Mouse (Mus musculus): ENCODE results near the gene Nfkbie.

Nfkbie gene

DNA sequence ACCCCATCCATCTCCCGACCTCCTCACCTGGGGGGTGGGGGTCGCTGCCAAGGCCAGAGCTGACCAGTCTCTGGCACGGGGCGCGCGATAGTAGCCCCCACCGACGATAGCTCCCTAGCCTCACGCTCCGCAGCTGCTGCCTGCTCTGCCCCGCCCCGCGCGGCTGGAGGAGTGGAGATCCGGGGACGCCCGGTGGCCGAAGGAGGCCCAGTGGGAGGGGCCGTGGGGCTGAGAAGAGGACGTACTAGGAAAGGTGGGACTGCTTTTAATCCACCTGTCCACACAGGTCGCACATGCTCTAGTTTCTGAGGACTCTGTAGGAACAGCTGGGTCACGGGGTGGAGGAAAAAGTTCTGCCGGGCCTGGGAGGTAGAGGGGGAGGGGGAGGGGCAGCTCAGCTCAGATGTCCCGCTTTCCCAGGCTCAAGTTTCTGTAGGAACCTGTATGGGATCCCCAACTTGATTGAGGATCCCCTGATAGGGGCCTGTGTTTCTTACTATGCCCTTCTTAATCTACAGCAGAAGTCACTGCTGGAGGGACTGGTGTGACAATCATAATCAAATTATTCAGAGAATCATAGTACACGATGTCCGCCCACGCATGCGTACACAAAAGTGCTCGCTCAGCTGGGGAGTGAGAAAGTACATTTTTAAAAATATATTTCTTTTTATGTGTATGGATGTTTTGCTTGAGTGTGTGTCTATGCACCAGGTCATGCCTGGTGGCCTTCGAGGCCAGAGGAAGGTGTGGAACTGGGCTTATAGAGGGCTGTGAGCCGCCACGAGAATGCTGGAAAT lies 44.1 kb downstream of the Nfkbie start, which contains the start of gene Slc29a1:
Gene Slc29a1, minus strand, starts transcription at position 161 of the 797 bp plus-strand sequence.
- peak in 1 of 2 experiments; percentile 33 for DNase-seq

DNA sequence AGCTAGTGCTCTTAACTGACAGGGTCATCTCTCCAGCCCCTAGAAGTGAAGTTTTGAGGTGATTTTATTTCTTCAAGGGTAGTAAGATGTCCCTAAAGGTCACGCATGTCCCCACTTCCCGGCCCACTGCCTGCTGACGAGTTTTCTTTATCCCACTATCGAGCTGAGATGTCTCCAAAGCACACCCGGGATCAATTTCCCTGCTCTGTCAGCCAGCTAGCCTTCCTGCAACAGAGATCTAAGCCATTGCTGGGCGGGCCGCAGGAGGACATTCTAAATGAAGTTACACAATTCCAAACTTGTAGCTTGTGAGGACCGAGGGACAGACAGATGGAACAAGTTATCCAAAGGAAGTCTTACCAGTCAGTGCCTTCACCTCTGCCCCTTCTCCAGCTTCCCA lies 44.8 kb downstream of the Nfkbie start:
- DNase-seq = no peak

DNA sequence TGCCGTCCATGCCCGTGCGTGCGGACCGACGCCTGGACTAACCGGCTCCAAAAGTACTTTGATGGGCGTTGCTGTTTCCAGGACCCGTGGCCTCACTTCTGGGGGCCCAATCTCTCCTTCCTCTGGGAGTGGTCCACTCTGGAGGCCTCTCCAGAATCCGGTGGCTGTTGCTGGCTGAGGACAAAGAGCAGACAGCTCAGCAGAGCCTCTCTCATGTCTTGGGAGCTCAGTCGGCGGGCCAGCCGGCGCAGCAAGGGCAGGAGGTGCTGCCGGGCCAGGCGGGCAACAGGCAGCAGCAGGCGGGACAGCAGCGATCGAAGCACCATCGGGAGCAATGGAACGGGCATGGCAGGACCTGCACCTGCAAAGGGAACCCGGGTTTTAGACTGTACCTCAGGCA lies 45.8 kb downstream of the Nfkbie start:
- no peak for DNase-seq

DNA sequence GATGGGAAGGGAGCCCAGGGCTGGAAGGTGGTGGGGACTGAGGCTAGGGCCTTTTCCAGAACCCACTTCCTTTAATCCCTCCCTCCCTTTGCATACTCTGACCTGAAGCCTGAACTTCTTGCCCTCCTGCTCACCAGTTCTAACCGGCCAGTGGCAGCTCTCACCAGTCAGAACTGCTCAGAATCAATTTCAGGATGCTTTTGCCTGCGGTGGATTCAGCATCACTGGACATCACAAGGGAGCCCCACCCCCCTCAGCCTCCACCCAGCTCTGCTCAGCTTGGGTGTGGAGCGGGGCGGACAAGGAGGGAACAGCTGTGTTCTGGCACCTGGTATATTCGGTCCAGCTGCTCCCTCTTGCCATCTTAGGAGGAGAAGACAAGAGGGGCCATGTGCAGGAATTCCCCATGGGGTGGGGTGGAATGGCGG lies 46.4 kb downstream of the Nfkbie start, which contains the start of gene Mymx:
Gene Mymx, minus strand, starts transcription at position 226 of the 428 bp plus-strand sequence.
- no peak for DNase-seq

DNA sequence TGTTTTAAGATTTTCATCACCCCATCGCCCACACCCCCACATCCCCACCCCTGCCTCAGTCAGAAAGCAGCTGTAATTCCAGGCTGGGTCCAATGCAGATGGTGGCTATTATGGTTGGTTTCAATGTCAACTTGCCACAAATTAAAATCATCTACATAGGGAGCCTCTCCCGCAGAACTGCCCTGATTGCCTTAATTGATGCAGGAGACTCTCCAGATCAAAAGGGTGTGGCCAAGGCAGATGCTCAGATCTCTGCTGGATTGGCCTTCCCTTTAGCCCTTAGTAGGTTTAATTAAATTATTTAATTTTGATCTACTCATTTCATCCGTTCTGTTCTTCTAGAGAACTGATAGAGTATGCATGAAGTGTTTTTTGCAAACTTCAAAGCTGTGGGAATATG lies 47.5 kb downstream of the Nfkbie start:
- DNase-seq = no peak

DNA sequence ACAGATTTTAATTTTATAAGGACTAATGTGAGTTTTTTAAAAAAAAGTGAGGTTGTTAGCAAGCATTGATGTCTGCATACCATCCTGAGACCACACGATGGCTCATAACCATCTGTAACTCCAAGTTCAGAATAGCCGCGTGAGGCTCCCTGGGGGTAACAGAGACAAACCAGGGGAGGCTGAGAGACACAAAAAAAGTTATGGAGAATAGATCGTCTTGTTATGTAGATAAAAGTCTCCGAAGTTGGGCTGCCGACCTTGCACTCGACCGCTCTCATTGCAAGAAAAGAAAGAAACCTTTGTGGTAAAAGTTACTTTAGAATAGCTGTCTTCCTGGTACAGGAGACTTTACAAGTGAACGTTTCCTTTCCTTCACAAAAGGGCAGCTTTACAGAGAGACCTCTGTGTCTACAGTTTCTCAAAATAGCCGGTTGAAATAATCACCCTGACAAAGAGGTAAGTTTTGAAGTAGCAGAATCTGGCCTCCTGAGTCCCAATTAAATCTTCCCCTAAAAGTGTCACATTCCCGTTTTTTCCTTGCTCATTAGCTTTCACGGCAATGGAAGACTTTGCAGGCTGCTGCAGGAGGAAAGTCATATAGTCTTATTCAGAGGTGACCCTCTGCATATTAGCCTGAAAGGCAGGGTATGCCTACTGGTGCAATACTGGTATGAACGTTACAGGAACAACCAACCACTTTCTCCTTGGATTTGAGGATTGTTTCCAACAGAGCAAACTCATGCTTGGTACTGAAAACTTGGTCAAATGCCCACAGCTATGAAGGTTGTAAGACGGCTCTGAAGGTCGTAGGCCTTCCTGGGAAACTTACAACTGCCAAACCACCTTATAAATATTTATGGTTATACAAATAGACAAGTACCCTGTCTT lies 51.7 kb downstream of the Nfkbie start:
- DNase-seq = no peak

DNA sequence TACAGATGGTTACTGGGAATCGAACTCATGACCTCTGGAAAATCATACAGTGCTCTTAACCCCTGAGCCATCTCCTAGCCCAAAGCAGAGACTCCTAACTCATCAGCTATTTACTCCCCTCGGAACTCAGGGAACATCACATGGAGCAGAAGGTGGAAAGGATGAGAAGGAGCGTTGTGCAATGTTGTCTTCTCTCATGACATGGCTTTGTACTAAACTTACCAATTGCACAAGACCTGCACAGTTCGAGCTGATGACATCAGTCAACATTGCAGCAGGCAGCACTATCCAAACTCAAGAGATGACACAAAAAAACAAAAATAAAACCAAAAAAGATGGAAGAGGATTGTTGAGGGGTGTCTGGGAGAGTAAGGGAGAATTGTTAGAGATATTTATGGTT lies 52.9 kb downstream of the Nfkbie start:
- no peak for DNase-seq

DNA sequence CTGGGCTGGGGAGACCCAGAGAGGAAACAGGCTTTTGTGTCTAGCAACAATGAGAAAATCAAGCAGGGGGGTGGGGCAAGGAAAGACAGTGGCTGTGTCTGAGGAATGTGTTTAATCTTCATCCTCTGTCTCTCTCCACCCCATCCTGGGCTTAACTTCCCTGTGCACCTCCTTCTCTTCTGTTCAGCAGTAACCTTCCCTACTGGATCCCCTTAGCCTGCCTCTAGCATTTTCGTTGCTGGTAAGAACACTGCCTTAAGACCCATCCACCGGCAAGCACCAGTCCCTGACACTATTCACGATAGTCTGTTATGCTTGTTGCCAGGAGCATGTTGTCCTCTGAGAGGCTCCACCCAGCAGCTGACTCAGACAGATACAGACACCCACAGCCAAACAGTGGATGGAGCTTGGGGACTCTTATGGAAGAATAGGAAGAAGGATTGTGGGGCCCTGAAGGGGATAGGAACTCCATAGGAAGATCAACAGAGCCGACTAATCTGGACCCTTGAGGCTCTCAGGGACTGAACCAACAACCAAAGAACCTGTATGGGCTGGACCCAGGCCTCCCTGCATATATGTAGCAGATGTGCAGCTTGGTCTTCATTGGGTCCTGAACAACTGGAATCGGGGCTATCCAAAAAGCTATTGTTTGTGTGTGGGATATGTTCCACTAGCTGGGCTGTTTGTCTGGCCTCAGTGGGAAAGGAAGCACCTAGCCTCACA lies 54.8 kb downstream of the Nfkbie start:
- no peak for DNase-seq

DNA sequence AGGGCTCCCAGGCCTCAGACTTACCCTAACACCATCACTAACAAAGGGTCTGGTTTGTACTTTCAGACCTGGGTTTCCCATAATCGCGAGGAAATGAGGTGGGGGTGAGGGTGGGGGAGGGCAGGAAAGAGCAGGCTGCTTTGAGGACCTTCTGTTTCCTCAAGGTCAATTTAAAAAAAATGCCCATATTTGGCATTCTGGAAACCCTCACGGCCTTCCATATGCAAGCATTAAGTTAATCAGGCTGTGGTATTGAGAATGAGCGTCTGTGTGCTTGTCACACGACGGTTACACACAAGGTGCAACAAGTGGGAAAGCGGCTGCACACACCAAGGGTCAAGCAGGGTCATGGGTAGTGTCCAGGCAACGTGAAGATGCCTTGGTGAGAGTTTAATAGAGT lies 56.5 kb downstream of the Nfkbie start:
- no peak for DNase-seq
